Mouse (Mus musculus): ENCODE data around the gene Cd27.

Cd27 gene

DNA sequence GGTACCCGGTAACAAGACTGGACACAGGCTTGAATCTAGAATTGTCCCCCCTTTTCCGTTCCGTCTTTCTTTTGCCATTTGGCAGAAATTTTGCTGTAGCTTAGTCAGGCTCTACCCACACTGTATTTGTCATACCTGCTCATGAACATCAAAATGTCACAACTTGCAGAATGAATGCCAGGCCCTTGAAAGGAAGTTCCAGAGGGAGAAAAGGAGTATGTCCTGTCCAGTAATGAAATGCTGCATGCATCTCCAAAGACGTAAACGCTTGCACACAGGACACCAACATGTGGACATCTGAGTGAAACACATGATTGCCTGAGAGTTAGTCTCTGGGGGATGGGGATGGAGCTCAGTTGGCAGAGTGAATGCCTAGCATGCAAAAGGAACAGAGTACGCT is 23.1 kb downstream of the Cd27 start:
- DNase-seq (ENCODE audit: low spot score in 2 of 2), result no peak

DNA sequence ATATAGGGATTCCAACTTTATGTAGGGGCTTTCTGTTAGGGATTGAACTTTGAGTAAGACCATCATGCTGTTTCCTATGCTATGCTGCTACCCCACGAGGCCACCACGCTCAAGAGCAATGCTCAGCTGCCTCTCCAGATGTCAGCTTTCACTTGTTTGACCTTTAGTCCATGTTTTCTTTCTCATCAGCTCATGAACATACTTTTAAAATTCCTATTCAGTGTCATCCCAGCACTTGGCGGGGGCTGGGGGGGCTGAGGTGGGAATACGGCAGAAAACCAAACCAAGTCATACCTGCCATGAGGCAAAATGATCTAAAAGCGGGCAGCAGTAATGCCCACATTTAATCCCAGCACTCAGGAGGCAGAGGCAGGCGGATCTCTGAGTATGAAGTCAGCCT is 23.7 kb downstream of the Cd27 start:
- DNase-seq (ENCODE audit: low spot score in 2 of 2), result no peak

DNA sequence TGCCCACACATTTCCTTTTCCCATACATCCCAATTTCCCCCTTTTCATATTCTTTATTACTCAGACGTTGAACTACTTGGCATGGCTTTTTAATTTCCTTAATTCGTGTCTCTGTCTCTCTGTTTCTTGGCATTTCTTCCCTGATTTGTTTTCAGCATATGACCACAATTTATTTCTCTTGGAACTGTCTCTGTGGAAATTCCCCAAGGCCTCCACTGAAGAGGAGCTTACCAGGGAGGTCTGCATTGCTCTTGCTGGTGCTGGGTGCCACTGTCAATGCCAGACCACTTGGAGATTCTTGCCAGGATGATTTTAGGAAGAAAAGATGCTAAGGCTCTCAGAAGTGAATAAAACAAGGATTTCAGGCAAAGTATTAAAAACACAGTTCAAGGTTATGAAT is 24.2 kb downstream of the Cd27 start:
- DNase-seq (ENCODE audit: low spot score in 2 of 2), result no peak

DNA sequence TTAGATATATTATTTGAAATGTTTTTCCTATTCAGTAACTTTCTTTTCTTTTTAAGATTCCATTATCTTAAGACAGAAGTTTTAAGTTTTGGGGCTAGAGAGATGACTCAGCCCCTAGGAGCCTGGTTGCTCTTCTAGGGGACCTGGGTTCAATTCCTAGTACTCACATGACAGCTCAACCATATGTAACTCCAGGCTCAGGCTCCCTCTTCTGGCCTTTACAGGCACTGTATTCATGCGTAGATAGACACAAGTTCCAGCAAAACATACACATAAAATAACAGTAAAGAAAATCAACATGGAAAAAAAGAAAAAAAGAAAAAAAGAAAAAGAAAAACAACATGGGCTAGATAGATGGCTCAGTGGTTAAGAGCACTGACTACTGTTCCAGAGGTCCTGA is 26.4 kb downstream of the Cd27 start:
- DNase-seq (ENCODE audit: low spot score in 2 of 2), result no peak

DNA sequence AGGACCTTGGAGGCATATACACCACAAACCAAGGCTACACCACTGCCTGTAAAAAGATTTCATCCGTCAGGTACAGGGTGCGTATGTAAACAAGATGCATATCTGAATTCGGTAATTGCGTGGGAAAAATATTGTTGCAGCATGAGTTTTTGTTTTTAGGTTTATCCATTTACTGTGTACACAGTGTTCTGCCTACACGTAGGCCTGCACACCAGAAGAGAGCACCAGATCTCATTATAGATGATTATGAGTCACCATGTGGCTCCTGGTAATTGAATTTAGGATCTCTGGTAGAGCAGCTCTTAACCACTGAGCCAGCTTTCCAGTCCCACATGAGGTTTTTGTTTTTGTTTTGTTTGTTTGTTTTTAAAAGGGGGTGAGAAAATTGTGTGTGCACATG is 39.6 kb downstream of the Cd27 start:
- DNase-seq (ENCODE audit: low spot score in 2 of 2), result no peak

DNA sequence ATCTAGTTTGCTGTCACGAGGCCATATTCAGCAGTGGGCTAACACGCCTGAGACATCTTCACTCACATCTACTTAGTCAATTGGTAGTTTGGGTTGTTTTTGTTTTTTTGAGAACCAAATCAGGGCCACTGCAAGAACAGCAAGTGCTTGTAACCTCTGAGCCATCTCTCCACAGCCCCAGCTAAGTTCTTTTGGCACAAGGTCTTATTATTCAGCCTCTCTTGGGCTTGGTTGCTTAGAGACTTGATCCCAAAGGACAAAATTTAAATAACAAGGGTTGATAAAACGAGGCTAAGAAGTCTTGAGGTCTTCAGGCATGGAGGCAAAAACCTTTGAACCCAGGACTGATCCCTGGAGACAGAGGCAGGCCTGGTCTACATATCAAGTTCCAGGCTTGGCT is 40.5 kb downstream of the Cd27 start:
- no peak for DNase-seq (ENCODE audit: low spot score in 2 of 2)

DNA sequence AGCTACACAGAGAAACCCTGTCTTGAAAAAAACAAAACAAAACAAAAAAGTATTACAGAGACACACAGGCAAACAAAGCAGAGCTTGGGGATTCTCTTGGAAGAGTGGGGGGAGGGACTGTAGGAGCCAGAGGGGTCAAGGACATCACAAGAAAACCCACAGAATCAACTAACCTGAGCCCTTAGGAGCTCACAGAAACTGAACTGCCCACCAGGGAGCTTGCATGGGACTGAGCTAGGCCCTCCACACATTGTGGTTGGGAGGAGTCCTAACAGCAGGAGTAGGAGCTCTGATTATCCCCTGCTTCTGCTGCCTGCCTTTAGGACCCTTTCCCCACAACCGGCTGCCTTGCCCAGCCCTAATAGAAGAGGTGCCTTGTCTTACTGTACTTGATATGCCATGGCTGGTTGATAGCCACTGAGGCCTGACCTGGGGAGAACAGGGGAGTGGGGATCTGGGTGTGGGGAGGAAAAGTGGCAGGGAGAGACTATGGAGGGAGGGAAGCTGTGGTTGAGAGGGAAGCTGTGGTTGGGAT is 41.2 kb downstream of the Cd27 start:
- no peak for DNase-seq (ENCODE audit: low spot score in 2 of 2)

DNA sequence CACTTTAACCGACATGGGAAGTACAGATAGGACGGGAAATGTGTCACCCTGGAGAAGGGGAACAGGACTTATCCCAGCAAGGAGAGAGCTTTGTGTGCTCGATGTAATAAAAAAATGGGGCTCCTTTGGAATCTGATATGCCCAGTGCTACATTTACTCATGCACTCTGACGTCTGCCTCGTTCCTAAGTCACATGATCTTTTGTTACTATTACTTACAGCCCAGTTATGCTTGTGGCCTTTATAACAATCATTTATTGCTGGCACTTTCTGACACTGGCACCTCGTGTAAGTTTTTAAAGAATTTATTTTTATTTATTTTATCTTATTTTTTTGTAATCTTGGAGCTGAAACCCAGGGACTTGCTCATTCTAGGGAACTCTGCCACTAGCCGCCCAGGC is 43.4 kb downstream of the Cd27 start:
- DNase-seq (ENCODE audit: low spot score in 2 of 2), result no peak

DNA sequence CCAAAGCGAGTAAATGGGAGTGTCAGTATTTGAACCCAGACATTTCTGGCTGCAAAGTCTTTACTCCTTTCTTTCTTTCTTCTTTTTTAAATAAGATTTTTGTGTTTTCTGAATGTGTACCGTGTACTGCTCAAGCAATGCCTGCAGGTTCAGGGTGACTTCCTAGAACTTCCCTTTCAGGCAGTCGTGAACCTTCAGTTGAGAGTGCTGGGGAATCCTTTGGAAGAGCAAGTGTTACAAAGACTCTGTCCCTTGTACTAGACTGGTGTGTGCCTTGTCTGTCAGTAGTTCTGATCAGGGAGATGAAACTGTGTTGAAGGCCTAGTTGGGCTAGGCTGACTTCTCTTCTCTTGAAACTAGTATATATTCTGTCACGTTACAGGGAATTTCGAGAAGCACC is 44.0 kb downstream of the Cd27 start:
- DNase-seq (ENCODE audit: low spot score in 2 of 2), result no peak

DNA sequence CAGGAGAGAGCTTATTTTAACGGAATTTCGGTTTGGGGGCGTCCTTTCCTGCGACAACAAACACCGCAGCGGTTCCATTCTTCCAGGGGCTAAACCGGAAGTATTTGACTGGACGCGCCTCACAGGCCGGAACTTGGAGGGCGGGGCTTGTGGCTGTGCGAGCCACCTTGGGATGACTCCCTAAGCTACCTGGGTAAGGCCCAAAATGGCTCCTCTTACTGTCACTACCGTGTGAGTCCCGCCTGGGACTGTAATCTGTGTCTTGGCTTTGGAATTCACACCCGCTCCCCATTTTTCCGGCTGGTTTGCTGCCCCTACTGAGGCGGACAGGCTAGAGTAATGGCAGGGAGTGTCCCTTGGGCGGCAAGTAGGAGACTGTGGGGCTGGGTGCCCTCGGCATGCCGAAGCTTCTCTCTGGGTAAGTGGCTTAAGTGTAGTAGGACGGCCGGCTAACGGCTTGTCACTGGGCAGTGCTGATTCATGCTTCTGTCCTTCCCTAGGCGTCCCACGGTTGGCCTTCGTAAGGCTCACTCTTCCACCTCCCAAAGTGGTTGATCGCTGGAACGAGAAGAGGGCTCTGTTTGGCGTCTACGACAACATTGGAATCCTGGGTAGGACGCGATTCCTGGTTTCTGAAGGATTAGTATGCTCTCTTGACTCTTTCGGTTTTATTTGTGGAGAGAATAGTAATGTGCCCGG is 44.6 kb downstream of the Cd27 start:
- peak; percentile 88 for DNase-seq (ENCODE audit: low spot score in 2 of 2)

DNA sequence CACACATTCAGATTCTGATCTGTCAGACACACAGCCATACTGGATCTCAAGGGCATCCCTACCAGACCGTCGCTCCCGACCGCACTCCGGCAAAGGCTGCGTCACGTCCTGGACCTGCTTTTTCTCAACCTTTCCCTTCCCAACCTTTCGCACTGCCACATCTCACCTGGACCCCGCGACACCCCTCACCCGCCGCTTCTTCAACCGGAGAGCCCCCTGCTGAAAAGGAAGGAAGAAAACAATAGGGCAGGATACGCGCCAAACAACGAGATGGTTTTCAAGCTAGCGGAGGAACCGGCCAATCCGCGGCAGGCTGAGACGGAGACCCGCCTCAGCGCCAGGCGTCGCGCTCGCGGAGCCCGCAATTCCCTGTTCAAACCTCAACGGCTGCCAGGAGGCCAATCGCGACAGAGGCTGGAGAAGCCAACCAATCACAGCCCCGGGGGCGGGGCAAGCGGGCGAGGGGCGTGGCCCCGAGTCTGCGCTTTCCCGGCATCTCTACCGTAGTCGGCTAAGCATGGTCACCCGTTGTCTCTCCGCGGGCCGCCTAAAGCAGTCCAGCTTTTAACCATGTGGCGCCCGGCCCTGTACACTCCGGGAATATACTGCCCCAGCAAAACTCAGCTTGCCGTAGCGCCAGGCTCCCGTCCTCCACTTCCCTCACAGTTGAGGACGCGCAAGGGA is 45.3 kb downstream of the Cd27 start, which contains the start of the genes Ncapd2 and Mrpl51:
Gene Ncapd2 (minus strand): TSS at position 370 of the 684 bp plus-strand sequence.
Gene Mrpl51 (plus strand): TSS at position 470 of the 684 bp plus-strand sequence.
- DNase-seq (ENCODE audit: low spot score in 2 of 2), result peak; percentile 96 to 97

DNA sequence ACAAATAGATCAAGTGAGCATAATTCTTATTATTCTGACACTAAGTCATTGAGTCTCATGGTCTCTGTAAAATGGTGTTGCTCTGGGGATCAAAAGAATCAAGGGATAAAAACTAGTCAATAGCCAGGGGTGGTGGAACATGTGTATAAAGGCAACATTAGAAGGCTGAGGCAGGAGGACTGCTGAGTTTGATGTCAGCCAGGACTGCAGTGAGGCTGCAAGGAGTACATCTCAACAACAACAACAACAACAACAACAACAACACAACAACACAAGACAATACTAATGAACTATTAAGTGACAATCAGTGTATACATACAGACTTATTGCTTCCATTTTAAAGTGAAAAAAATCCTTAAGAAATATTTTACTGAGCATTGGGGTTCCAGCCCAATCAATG is 46.0 kb downstream of the Cd27 start:
- DNase-seq (ENCODE audit: low spot score in 2 of 2), result no peak

DNA sequence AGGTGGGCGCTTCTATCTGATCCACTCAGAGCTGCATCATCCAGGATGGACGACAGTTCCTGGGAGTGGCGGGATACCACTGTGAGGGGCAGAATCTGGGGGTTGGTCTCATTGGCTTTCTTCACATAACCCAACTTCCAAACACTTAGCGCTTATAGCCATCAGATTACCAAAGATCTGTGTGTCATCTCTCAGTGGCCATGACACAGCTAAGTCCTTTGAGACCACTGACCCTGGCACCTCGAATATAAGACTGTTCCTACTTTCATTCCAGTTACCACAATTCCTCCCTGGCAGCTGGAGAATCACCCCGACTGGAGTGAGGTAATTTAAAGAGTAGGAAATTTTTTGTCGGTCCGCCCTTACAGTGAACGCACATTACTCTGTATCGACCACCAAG is 50.6 kb downstream of the Cd27 start:
- DNase-seq (ENCODE audit: low spot score in 2 of 2), result no peak

Data from right cerebral cortex, postnatal 36 days (tissue).